Mouse (Mus musculus) heart, postnatal 0 days (tissue): ENCODE measurements around the gene Dnah17.

Experiments
- CTCF ChIP-seq: IDR thresholded peaks from 2 replicates; pipeline ENCODE4 v1.5.1; 2016; ENCODE audit warnings: antibody characterized with exemption, control low read depth, low read depth
- EP300 ChIP-seq: IDR thresholded peaks from 2 replicates; pipeline ENCODE4 v1.6.1; 2016; ENCODE audit warnings: antibody characterized with exemption, low read depth

DNA sequence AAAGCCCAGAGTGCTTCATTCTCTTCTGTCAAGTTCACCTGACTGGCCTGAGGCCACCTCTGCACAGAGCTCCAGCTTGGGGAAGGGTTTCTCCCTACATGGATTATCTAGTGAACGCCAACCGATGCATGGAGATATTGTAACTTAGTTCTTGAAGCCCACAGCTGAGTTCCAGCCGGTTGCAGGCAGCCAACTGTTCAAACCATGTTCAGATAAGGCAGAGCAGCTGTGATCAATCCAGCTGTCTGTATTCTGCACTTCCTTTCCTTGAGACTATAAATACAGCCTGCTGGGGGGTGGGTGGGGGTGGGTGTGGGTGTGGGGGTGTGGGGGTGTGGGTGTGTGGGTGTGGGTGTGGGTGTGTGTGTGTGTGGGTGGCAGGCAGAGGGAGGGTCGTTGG, 45.3 kb downstream of the Dnah17 start:
- TF ChIP-seq CTCF (no peak), EP300 (no peak)
